Mouse (Mus musculus): ENCODE results near the gene Tmem198. TPM values are rescaled to one million over a fixed set of nuclear protein-coding genes. Genes with fewer than 3 reads are reported as not detected.

The Tmem198 gene
- polyA plus RNA-seq, 1 experiment: 3.0 TPM

GRCm38 (mm10) chr1:75530546-75530945 lies 51.2 kb downstream of the Tmem198 start:
- no peaks in the 10 kb centered on the region for H3K4me1 ChIP-seq (replicated peaks; ENCODE audit: control insufficient read depth, insufficient read depth, low read length)
- TF ChIP-seq POLR2A (IDR thresholded peaks at IDR 0.05; ENCODE audit: control insufficient read depth, extremely low read depth, insufficient read depth, low read length, poor library complexity) (no peak), CTCF (IDR thresholded peaks at IDR 0.05; ENCODE audit: borderline replicate concordance, control insufficient read depth, extremely low read depth, insufficient read depth, low read length, poor library complexity) (no peak)
- no peaks in the 10 kb centered on the region for H3K27me3 ChIP-seq (ENCODE audit: control insufficient read depth, insufficient read depth, low read length)
- no peak overlapping the region for H3K27ac ChIP-seq (ENCODE audit: control insufficient read depth, insufficient read depth, low read length)
- H3K4me3 ChIP-seq (ENCODE audit: control insufficient read depth, insufficient read depth, low read length): no peak overlapping the region
- no peak for DNase-seq
- 97% methylated on average over 4 of the region's 4 CpGs for WGBS
- H3K36me3 ChIP-seq (ENCODE audit: control insufficient read depth, insufficient read depth, low read length): no peaks in the 10 kb centered on the region; the same call in 1 of the 2 replicates

DNA sequence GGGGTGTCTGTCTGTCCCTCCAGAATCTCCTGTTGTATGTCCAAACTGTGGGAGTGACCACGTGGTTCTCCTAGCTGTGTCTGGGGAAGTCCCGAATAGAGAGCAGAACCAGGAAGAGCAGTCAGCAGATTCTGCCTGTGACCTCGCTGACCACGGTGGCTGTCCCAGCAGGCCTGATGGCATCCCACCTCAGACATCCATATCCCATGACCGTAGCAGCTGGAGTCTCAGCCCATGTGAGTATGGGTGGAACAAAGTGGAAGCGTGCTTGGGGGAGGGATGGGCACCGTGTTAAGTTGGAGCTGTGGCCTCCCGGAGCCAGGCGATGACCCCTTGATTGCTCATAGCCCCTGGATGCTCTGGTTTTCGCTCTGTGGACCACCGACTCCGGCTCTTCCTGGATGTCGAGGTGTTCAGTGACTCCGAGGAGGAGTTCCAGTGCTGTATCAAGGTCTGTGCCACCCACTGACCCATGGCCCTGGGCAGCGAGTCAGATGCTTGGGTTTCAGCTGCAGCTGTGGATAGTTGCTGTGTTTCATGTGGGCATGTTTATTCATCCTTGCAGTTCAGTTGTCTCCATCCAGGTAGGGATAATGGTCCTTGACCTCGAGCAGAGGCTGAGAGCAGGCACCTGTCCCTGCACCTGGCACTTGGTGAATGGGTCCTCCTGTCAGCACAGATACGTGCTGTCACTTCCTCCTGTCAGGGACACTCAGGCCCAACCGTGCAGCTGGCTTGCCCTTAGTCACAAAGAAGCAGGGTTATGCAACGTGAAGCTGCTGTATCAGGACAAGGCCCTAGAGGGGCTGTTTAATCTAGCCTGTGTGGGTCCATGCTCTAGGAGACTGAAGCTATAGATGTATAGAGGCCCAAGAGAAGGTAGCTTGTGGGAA lies 53.2 kb downstream of the Tmem198 start:
- 94% methylated on average over 19 of the region's 19 CpGs for WGBS
- Histone ChIP-seq H3K27me3 (ENCODE audit: control insufficient read depth, insufficient read depth, low read length) (no peaks in the 10 kb centered on the region), H3K4me1 (replicated peaks; ENCODE audit: control insufficient read depth, insufficient read depth, low read length) (no peaks in the 10 kb centered on the region), H3K4me3 (ENCODE audit: control insufficient read depth, insufficient read depth, low read length) (no peak overlapping the region), H3K27ac (ENCODE audit: control insufficient read depth, insufficient read depth, low read length) (no peak overlapping the region), H3K36me3 (ENCODE audit: control insufficient read depth, insufficient read depth, low read length) (no peaks in the 10 kb centered on the region; the same call in none of the 2 replicates)
- TF ChIP-seq CTCF (IDR thresholded peaks at IDR 0.05; ENCODE audit: borderline replicate concordance, control insufficient read depth, extremely low read depth, insufficient read depth, low read length, poor library complexity): no peak
- TF ChIP-seq POLR2A (IDR thresholded peaks at IDR 0.05; ENCODE audit: control insufficient read depth, extremely low read depth, insufficient read depth, low read length, poor library complexity): no peak
- no peak for DNase-seq

DNA sequence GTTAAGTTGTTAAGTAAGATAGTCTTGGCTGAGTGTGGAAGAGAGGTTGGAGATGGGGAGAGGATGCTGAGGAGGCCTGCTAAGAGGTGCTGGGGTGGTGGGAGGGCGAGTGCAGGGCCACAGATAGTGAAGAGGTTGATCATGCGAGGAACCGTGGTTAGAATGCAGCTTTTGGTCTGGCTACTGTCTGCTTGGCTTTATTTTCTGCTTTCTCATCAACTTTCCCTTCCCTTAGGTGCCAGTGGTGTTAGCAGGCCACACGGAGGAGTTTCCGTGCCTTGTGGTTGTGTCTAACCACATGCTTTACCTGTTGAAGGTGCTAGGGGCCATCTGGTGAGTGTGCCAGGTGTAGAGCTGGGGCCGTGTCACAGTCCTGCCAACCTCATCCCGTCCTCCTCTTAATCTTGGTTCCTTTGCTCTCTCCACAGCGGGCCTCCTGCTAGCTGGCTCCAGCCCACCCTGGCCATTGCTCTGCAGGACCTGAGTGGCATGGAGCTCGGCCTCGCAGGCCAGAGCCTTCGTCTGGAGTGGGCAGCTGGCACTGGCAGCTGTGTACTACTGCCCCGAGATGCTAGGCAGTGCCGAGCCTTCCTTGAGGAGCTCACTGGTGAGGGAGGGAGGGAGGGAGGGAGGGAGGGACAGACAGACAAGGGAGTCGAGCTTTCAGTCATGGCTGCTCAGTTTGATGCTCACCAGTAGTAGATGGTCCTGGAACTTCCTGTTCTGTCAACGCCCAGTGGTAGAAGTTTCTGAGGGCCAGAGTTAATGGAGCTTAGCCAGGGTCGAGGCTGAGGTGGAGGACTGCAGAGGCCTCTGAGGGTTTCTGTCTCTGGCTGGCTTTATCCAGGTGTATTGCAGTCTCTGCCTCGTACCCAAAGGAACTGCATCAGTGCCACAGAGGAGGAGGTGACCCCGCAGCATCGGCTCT lies 54.3 kb downstream of the Tmem198 start:
- no peak for TF ChIP-seq POLR2A (IDR thresholded peaks at IDR 0.05; ENCODE audit: control insufficient read depth, extremely low read depth, insufficient read depth, low read length, poor library complexity)
- no peak for TF ChIP-seq CTCF (IDR thresholded peaks at IDR 0.05; ENCODE audit: borderline replicate concordance, control insufficient read depth, extremely low read depth, insufficient read depth, low read length, poor library complexity)
- Histone ChIP-seq H3K4me1 (replicated peaks; ENCODE audit: control insufficient read depth, insufficient read depth, low read length) (no peaks in the 10 kb centered on the region), H3K36me3 (ENCODE audit: control insufficient read depth, insufficient read depth, low read length) (no peaks in the 10 kb centered on the region; the same call in none of the 2 replicates), H3K27ac (ENCODE audit: control insufficient read depth, insufficient read depth, low read length) (no peak overlapping the region), H3K27me3 (ENCODE audit: control insufficient read depth, insufficient read depth, low read length) (no peaks in the 10 kb centered on the region), H3K4me3 (ENCODE audit: control insufficient read depth, insufficient read depth, low read length) (no peak overlapping the region)
- 90% methylated on average over 19 of the region's 19 CpGs for WGBS
- no peak for DNase-seq

Other genes with a start within 250 kb of the Tmem198 start
- not detected in 2 replicates for gene A630095N17Rik, start 247.4 kb upstream of the Tmem198 start, polyA plus RNA-seq (2012; rRNA removed)
- gene Dnajb2, start 243.1 kb upstream of the Tmem198 start, polyA plus RNA-seq (2012; rRNA removed): 19.9 and 22.3 TPM in 2 replicates
- 2.6 and 3.0 TPM in 2 replicates for gene Ptprn, start 215.0 kb upstream of the Tmem198 start, polyA plus RNA-seq (2012; rRNA removed)
- gene Resp18, start 201.1 kb upstream of the Tmem198 start, polyA plus RNA-seq (2012; rRNA removed): 5.6 and 9.0 TPM in 2 replicates
- 112 and 132 TPM in 2 replicates for gene Dnpep, start 161.5 kb upstream of the Tmem198 start, polyA plus RNA-seq (2012; rRNA removed)
- gene Des, start 119.2 kb upstream of the Tmem198 start, polyA plus RNA-seq (2012; rRNA removed): 6.8 and 31.6 TPM in 2 replicates
- gene Speg, start 104.2 kb upstream of the Tmem198 start, polyA plus RNA-seq (2012; rRNA removed): 11.0 and 12.1 TPM in 2 replicates
- gene Gmppa, start 43.6 kb upstream of the Tmem198 start, polyA plus RNA-seq (2012; rRNA removed): 102 and 128 TPM in 2 replicates
- 0.05 TPM in 2 replicates for gene Asic4, start 29.1 kb upstream of the Tmem198 start, polyA plus RNA-seq (2012; rRNA removed)
- gene Chpf, start 225 bp upstream of the Tmem198 start, polyA plus RNA-seq (2012; rRNA removed): 38.7 and 43.7 TPM in 2 replicates
- 17.9 and 23.1 TPM in 2 replicates for gene Obsl1, start 26.9 kb downstream of the Tmem198 start, polyA plus RNA-seq (2012; rRNA removed)
- 9.6 and 19.9 TPM in 2 replicates for gene Inha, start 27.5 kb downstream of the Tmem198 start, polyA plus RNA-seq (2012; rRNA removed)
- 73.2 and 93.0 TPM in 2 replicates for gene Stk11ip, start 42.0 kb downstream of the Tmem198 start, polyA plus RNA-seq (2012; rRNA removed)
- gene Slc4a3, start 66.7 kb downstream of the Tmem198 start, polyA plus RNA-seq (2012; rRNA removed): 8.1 and 21.2 TPM in 2 replicates

Data from thymus, adult 2 months (tissue).